Mouse (Mus musculus) CH12.LX (cell line): ENCODE results near the gene Ghr. TPM values are rescaled to one million over a fixed set of nuclear protein-coding genes. Genes with fewer than 3 reads are reported as not detected.

Experiments used
- DNase-seq: peaks from one replicate; pipeline ENCODE4 v3.0.0-alpha.2; 2013; ENCODE audit errors: extremely low read depth
- H3K27ac ChIP-seq: 2 replicates; pipeline ENCODE4 v1.5.1; 2012; ENCODE audit warnings: low read depth, mild to moderate bottlenecking, control low read depth, moderate library complexity; ENCODE audit not compliant: insufficient read depth
- H3K27me3 ChIP-seq: replicated peaks from 2 replicates; pipeline ENCODE3; 2012; ENCODE audit warnings: inconsistent platforms
- H3K36me3 ChIP-seq, 2 experiments: replicated peaks in 1 of 2; 2 replicates each; pipeline versions ENCODE3 to v1.6.1; 2012; ENCODE audit warnings: inconsistent platforms in 1 of 2, low read length in 1 of 2, mild to moderate bottlenecking in 1 of 2, mixed read lengths in 1 of 2, moderate library complexity in 1 of 2; ENCODE audit not compliant: control insufficient read depth in 1 of 2, insufficient read depth in 1 of 2
- H3K4me1 ChIP-seq, 2 experiments: 2 replicates each; pipeline ENCODE4 v1.6.1; 2012; ENCODE audit warnings: inconsistent platforms in 1 of 2, moderate library complexity in 1 of 2; ENCODE audit not compliant: insufficient read depth in 2 of 2, control insufficient read depth in 1 of 2
- H3K4me2 ChIP-seq: 2 replicates; pipeline ENCODE4 v1.6.1; 2012; ENCODE audit warnings: low read depth, mild to moderate bottlenecking, control low read depth; ENCODE audit not compliant: poor library complexity, insufficient read depth, severe bottlenecking
- H3K4me3 ChIP-seq, 3 experiments: fragments of 150-350 bp in 1 of 3; sonication (generic) in 1 of 3; replicated peaks in 1 of 3; 2 replicates each; pipeline versions ENCODE3 to v1.5.1; 2011 to 2012; ENCODE audit warnings: low read depth in 2 of 3, low read length in 2 of 3, mild to moderate bottlenecking in 2 of 3, moderate library complexity in 2 of 3, control low read depth in 1 of 3, improper control_type of control experiment in 1 of 3, inconsistent platforms in 1 of 3, mixed read lengths in 1 of 3; ENCODE audit not compliant: poor library complexity in 1 of 3
- H3K79me2 ChIP-seq: replicated peaks from 2 replicates; pipeline ENCODE4 v1.6.1; 2012; ENCODE audit warnings: mild to moderate bottlenecking, moderate library complexity; ENCODE audit not compliant: control insufficient read depth, poor library complexity, insufficient read depth, severe bottlenecking; ENCODE audit errors: extremely low read depth
- H3K9ac ChIP-seq: 2 replicates; pipeline ENCODE4 v1.6.1; 2012; ENCODE audit warnings: low read depth, mild to moderate bottlenecking, control low read depth, moderate library complexity; ENCODE audit not compliant: insufficient read depth
- H3K9me3 ChIP-seq: replicated peaks from 2 replicates; pipeline ENCODE3; 2012; ENCODE audit warnings: low read length, inconsistent platforms, mixed read lengths
- CTCF ChIP-seq, 2 experiments: IDR thresholded peaks in 1 of 2; conservative IDR thresholded peaks in 1 of 2; 2 replicates each; pipeline ENCODE4 v1.5.1; 2011 to 2012; ENCODE audit warnings: low read depth in 2 of 2, low read length in 2 of 2, improper control_type of control experiment in 1 of 2, inconsistent platforms in 1 of 2, mild to moderate bottlenecking in 1 of 2, moderate library complexity in 1 of 2
- IRF4 ChIP-seq: IDR thresholded peaks from 2 replicates; pipeline ENCODE4 v1.6.1; 2014; ENCODE audit warnings: low read depth, mild to moderate bottlenecking, inconsistent platforms, low read length, improper control_type of control experiment
- NRF1 ChIP-seq: IDR thresholded peaks from 2 replicates; pipeline ENCODE4 v1.6.1; 2014; ENCODE audit warnings: low read depth, mild to moderate bottlenecking, inconsistent platforms, low read length, improper control_type of control experiment, moderate library complexity
- PAX5 ChIP-seq: IDR thresholded peaks from 2 replicates; pipeline ENCODE4 v1.6.1; 2012; ENCODE audit warnings: low read length, inconsistent platforms, mixed read lengths
- POLR2A ChIP-seq: IDR thresholded peaks from 2 replicates; pipeline ENCODE4 v1.6.1; 2011; ENCODE audit warnings: low read depth, mild to moderate bottlenecking, improper control_type of control experiment, low read length
- POLR2AphosphoS2 ChIP-seq: IDR thresholded peaks from 2 replicates; pipeline ENCODE4 v1.6.1; 2011; ENCODE audit warnings: low read depth, low read length, improper control_type of control experiment
- USF1 ChIP-seq: IDR thresholded peaks from 2 replicates; pipeline ENCODE4 v1.6.1; 2014; ENCODE audit warnings: low read depth, mild to moderate bottlenecking, inconsistent platforms, low read length, improper control_type of control experiment
- ZC3H11A ChIP-seq: IDR thresholded peaks from 2 replicates; pipeline ENCODE4 v1.6.1; 2012; ENCODE audit warnings: low read depth, mild to moderate bottlenecking, inconsistent platforms, low read length, improper control_type of control experiment
- dilution Hi-C: fragments of 300-500 bp; cut with MboI; formaldehyde crosslinking; loops from 2 replicates; pipeline ENCODE4 v1.14.3; 2020; ENCODE audit warnings: low sequenced_read_pairs; ENCODE audit not compliant: extremely low pct_unique_long_range_greater_than_20kb, extremely low pct_ligation_motif_present
- in situ Hi-C: fragments of 300-500 bp; cut with MboI; formaldehyde crosslinking; loops from 3 replicates; pipeline ENCODE4 v1.14.3; 2019; ENCODE audit warnings: low sequenced_read_pairs, low pct_ligation_motif_present, low pct_unique_long_range_greater_than_20kb, mixed read lengths
- polyA plus RNA-seq: library from polyadenylated mRNA; unstranded; fragments of >175 nt; gene quantifications from 2 replicates; pipeline ENCODE4 v1.2.1, GENCODE M21; 2012; ENCODE audit warnings: low read depth; ENCODE audit not compliant: insufficient read length
- total RNA-seq, 2 experiments: library from RNA; depleted of rRNA; stranded (reverse); fragments of 300-350 nt in 1 of 2; fragments of >200 nt in 1 of 2; gene quantifications; 2 replicates each; pipeline ENCODE4 v1.2.3; 2012 to 2014

The Ghr gene
- total and polyA plus RNA-seq, 3 experiments, result 0.42 to 1.7 (median 0.89) TPM

DNA sequence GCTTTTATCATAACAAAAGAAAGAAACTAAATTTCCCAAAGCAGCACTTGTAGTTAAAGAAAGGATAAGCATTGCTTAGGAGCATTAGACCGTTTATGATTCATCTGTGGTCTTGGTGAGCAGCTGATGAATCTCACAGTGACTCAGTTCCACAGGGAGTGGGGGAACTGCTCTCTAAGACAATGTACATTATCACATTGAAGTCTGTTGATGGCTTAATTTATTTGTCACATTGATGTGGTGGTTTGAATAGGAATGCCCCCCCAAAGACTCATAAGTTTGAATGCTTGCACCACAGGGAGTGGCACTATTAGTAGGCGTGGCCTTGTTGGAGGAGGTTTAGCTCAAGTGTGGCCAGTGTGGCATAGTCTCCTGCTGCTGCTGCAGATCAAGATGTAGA lies 4.6 kb upstream of the Ghr start:
- Histone ChIP-seq H3K9ac (no peak overlapping the region), H3K27ac (no peak overlapping the region), H3K36me3 (no peaks in the 10 kb centered on the region), H3K27me3 (no peaks in the 10 kb centered on the region), H3K4me3 (no peak overlapping the region), H3K79me2 (no peaks in the 10 kb centered on the region), H3K4me1 (no peaks in the 10 kb centered on the region), H3K9me3 (no peaks in the 10 kb centered on the region), H3K4me2 (no peak overlapping the region)
- TF ChIP-seq NRF1 (no peak), USF1 (no peak)
- in situ Hi-C loops (no loop called here), dilution Hi-C loops (no loop called here)
- no peak for DNase-seq

DNA sequence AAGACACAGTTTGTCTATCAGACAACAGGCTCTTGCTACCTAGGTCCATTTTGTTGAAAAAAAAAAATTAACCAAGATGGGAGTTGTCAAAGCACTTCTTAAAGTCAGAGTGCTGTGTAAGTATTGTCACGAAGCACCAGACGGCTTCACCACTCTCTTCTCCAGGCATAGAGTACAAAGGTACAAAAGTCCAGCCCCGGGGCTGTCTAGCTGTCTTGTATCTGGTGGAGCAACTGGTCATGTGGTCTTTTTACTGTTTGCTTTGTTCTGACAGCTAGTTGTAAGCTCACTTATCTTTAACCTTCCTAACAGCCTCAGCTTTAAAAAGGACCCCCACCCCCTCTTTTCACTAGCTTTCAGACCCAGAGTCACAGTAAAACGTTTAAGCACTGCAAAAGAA lies 1.1 kb upstream of the Ghr start:
- in situ Hi-C loops, result no loop called here
- no peak overlapping the region for H3K27ac ChIP-seq
- TF ChIP-seq PAX5, result no peak
- no peak for TF ChIP-seq POLR2A
- no peak for TF ChIP-seq IRF4
- no peak for TF ChIP-seq POLR2AphosphoS2

GRCm38 (mm10) chr15:3581861-3582806 lies 1.2 kb downstream of the Ghr start:
- no peaks in the 10 kb centered on the region for H3K27me3 ChIP-seq
- peaks cover 0 to 8% of the 10 kb centered on the region in 2 experiments; a peak in 2 of 4 replicates for H3K4me1 ChIP-seq
- dilution Hi-C loops, result no loop called here
- TF ChIP-seq ZC3H11A (no peak), CTCF (conservative IDR thresholded peaks at IDR 0.05 in 1 of 2, IDR thresholded peaks at IDR 0.05 in 1 of 2; ENCODE audit: low read depth in 2 of 2, low read length in 2 of 2) (no peak)
- TF ChIP-seq, all 38 proteins: peak for 0
- Histone ChIP-seq H3K27ac (no peak overlapping the region), H3K9ac (no peak overlapping the region), H3K79me2 (no peaks in the 10 kb centered on the region), H3K36me3 (no peaks in the 10 kb centered on the region), H3K4me2 (no peak overlapping the region), H3K4me3 (no peak overlapping the region), H3K9me3 (no peaks in the 10 kb centered on the region)
- in situ Hi-C loops, result no loop called here
- no peak for DNase-seq

More for the DNA sequence above, 1.1 kb upstream of the Ghr start:
- Histone ChIP-seq H3K9me3 (no peaks in the 10 kb centered on the region), H3K4me2 (no peak overlapping the region), H3K9ac (no peak overlapping the region), H3K4me3 (no peak overlapping the region), H3K27me3 (no peaks in the 10 kb centered on the region), H3K79me2 (no peaks in the 10 kb centered on the region), H3K36me3 (no peaks in the 10 kb centered on the region), H3K4me1 (peaks cover 0 to 8% of the 10 kb centered on the region in 2 experiments; a peak in 2 of 4 replicates)
- dilution Hi-C loops, result no loop called here
- no peak for DNase-seq
